Mouse (Mus musculus): ENCODE results near the gene Ryr2.

DNA sequence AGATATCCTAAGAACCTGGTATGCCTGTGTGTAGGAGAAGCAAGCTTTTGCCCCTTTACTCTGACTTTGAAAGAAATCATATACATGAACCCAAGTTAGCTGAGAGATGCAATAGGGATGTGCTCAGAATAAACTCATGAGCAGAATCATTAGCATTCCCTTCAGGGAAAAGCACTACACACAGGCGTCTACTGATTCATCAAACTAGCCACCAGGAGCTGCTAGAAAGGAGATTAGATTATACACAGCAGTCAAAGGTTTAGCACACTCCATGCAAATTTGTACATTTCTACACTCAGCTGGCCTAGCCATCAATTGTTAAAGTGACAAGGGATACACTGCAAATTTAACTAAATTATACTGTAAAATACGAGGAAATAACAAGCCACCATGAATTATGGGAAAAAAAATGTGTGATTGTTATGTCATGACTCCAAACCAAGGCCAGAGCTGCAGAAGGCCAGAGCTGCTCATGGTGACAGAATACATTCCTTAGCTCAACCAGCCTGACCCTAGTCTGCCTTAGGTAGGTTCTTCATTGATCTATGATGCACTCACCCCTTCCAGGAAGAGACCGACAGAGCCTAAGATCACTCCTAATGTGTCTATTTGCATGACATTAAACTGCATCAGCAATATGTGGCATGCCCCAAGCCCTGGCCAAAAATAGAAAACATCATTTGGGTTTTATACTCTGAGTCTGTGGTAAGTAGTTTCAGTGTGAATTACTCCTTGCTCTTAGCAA lies 324.2 kb downstream of the Ryr2 start:
- TF ChIP-seq CTCF (IDR thresholded peaks at IDR 0.05; ENCODE audit: low read depth) (no peak), EP300 (IDR thresholded peaks at IDR 0.05; ENCODE audit: low read depth) (no peak)

All from liver, embryonic 14.5 days (tissue).